Mouse (Mus musculus) frontal cortex, postnatal 10 days (tissue): ENCODE results near the gene Olfr452.

Source experiments
- DNase-seq, 2 experiments: peaks; one replicate each; pipeline ENCODE4 v3.0.0; 2022; ENCODE audit warnings: low spot score in 2 of 2, mixed read lengths in 1 of 2

Gene Olfr452

DNA sequence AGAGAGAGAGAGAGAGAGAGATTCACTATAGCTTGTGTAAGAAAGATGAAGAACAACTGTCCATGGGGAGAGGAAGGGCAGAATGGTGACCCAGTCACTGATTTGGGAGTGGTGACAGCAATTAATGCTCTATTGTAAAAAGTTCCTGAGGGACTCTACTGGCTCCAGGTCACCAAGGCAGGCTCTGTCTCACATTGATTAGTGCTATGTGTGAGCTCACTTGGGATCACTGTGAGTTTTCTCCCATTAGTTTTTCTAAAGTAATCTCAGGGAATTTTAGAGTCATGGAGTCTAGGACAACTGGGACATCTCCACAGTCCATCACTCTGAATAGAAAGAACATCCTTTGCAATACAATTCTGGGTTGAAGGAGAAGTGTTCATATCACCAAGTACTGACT is at the start of gene Olfr452:
TSS of gene Olfr452 (plus strand) at position 301 of the 400 bp plus-strand sequence.
- DNase-seq = no peak

DNA sequence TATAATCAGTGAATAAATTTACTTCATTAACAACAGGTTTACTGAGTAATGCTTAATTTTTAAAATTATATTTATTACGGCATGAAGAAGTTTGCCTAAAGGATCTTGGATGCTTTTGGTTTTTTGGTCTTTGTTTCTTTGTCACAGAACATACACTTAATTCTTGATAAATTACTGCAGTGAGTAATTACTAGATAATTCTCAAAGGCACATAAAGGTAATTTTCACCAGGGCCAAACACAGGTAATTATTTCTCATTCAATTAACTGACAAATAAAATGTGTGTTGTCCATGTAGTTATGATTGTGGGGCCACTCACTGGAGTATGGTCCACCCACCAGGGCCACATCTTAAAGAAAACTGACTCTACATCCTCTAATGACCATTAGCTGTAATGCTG is 45.8 kb upstream of the Olfr452 start, which contains the start of gene Olfr453:
TSS of gene Olfr453 (plus strand) at position 301 of the 400 bp plus-strand sequence.
- DNase-seq = no peak

DNA sequence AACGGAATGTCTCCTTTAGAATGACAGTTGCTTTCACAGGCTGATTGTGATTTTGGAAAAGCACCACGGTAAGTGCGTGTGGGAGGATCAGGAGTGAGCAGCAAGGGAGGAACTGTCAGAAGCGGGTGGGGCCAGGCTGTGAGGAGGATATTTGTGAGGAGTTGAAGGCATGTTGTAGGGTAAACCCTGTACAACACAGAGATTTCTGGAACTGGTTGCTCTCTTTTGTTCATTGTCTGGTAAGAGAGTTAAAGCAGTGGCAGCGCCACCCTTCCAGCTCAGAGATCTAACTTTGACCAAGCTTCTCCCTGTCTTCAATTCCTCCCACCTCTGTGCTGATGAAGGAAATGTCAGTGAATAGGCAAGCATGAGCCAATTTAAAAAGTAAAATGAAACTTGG is 42.6 kb upstream of the Olfr452 start:
- no peak for DNase-seq

DNA sequence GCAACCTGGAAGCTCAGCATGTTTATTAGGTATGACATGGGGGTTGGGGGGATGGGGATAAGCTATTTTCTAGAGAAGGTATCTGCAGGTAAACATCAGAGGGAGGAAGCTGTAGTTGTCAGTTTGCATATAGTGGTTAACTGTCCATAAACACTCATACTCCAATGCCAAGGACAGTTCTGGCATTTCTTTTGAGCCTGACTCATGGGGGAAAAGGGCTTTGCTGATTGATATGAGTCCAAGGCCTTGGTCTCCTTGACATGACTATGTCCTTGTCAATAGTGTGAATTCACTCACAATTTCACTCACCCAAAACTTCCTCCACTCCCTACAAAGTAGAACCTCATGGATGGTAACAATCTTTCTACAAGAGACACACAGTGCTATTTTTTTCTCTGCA is 37.0 kb upstream of the Olfr452 start:
- DNase-seq = no peak

DNA sequence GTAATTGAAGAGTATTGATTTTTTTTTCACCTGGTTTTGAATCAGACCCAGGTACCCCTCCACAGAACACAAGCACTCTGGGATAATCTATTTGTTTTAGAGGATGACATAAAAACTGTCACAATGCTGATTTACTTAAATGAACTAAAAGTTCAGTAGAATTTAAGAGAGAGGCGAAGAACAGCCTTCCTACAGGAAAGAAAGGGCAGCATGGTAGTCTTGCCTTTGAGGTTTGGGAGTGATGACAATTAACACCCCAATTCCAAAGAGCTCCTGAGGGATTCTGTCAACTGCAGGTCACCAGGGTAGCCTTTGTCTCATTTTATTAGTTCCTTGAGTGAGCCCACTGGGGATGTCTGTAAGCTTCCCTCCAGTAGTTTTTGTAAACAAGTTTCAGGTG is 28.8 kb upstream of the Olfr452 start, which contains the start of gene Olfr38:
TSS of gene Olfr38 (plus strand) at position 301 of the 400 bp plus-strand sequence.
- no peak for DNase-seq

DNA sequence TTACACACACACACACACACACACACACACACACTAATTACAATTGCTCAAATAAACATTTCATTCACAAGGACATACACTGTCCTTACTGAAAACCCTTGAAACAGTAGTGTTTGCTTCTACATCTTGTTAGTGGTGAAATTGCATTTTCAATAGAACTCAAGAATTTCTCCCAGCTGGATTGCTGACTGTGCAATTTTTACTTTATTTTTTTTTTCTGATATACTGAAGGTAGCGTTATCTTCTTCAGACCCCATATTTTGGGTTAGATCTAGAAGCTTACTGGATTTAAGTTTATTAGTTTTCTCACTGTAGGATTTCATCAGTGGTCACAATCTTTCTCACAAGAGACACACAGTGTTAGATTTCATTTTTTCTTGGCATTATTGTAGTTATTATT is 7.8 kb upstream of the Olfr452 start:
- DNase-seq = no peak

DNA sequence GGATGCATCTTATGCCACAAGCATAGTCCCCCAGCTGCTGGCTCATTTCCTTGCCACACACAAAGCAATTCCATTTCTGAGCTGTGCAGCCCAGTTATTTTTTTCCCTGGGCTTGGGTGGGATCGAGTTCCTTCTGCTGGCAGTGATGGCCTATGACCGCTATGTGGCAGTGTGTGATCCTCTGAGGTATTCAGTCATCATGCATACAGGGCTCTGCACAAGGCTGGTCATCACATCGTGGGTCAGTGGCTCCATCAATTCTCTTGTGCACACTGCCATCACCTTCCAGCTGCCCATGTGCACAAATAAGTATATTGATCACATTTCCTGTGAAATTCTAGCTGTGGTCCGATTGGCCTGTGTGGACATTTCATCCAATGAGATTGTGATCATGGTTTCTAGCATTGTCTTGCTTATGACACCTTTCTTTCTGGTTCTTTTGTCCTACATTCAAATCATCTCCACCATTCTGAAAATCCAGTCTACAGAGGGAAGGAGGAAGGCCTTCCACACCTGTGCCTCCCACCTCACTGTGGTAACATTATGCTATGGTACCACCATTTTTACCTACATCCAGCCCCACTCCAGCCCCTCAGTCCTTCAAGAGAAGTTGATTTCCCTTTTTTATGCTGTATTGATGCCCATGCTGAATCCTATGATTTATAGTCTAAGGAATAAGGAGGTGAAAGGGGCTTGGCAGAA is 5.5 kb downstream of the Olfr452 start:
- DNase-seq = no peak

DNA sequence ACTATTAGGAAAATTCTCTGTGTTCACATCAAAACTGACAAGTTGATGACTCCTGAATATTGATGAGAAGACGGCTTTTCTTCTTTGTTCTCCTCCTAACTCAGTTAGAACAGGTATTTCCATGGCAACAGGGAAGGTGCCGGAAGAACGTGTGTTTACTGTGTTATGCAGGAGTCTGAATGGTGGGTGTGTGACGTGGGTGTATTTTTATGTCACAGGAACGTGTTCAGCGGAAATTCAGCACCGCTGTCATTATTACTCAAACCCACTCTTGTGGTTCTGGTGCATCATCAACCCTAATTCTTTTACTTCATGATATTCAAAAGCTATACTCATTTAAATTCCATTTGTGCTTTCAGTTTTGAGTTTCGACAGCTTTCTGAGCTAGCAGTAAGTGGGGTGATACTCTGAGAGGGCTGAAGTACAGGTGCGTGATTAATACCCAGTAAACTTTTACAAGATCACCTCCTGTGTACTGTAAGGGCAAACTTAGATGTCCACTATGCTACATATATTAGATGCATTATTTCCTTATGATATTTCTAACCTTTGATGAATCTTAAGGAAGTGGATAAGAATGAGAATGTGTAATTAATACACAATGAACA is 6.2 kb downstream of the Olfr452 start:
- peak in 1 of 2 experiments; percentile 12 for DNase-seq

DNA sequence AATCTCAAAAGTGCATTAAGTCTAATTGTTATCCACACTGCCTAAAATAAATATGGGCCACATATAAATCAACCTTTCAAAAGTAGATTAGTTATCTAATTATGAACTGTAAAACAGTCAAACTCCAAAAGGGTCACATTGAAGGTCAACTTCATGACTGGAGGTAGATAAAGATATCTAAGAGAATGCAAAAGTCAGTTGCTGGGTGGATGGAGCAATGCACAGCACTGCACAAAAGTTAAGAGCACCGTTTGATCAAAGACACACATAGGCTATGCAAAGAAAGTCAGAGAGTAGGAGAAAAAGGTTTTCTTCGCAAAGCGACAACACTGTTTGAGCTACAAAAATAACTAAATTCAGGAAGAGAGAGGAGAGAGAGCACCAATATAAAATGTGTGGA is 10.1 kb downstream of the Olfr452 start:
- no peak for DNase-seq

DNA sequence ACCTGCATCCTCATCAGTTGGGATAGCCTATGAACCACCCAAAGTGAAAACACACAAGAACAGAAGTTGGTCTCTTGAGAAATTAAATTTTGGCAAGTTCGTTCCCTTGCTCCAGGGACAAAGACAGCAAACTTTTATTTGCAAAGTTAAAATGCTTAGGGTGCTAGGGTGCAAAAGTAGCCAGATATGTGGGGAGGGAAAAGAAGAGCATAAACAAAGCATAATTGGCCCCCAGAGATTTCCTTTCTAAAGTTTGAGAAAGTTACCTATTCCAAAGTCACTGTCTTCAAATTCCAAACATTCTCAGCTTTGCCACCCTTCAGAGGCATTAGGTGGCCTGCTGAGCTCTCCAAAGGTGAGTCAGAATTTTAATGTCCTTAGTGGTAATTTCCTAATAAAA is 26.7 kb downstream of the Olfr452 start, which contains the start of gene Olfr450:
TSS of gene Olfr450 (plus strand) at position 301 of the 400 bp plus-strand sequence.
- DNase-seq = no peak

DNA sequence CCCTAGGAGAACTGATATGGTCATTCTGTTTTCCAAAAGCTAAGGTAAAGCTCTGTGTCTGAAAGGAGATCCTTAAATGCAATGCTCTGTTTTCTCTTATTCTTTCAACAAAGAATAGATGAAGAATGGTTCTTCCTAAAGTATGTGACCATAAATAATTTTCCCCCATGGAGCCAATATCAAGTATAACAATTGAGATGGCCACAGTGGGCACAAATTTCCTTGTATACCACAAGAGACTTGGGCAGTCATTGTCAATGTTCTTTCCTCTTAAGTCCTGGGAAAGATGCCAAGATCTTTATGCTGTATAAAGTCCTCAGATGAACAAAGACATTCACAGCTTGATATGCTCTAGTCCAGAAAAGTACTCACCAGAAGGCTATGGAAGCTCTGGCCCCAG is 49.2 kb downstream of the Olfr452 start, which contains the start of gene Olfr449:
TSS of gene Olfr449 (plus strand) at position 301 of the 400 bp plus-strand sequence.
- no peak for DNase-seq
